Mouse (Mus musculus) MEL (cell line): ENCODE measurements at regions not wholly inside any gene's neighbourhood (a gene's known extent, or its start where the extent isn't known, plus 50 kb on each side); places are given as distances from the start of the nearest gene placed in this dataset.

Experiments used
- DNase-seq: peaks from one replicate; pipeline ENCODE4 v3.0.0; 2011; ENCODE audit warnings: low read depth, low spot score
- H3K27ac ChIP-seq: 2 replicates; pipeline ENCODE4 v1.5.1; 2012; ENCODE audit warnings: low read depth, mild to moderate bottlenecking, control low read depth, low read length, moderate library complexity; ENCODE audit not compliant: control insufficient read depth
- H3K27me3 ChIP-seq, 2 experiments: fragments of 150-350 bp in 1 of 2; sonication (generic) in 1 of 2; 2 replicates each; pipeline ENCODE4 v1.6.1; 2012; ENCODE audit warnings: low read length in 2 of 2, mild to moderate bottlenecking in 2 of 2, improper control_type of control experiment in 1 of 2, moderate library complexity in 1 of 2; ENCODE audit not compliant: insufficient read depth in 2 of 2, control insufficient read depth in 1 of 2
- H3K36me3 ChIP-seq, 2 experiments: 2 replicates each; pipeline ENCODE4 v1.6.1; 2012 to 2014; ENCODE audit warnings: low read length in 2 of 2, improper control_type of control experiment in 1 of 2, inconsistent platforms in 1 of 2, mild to moderate bottlenecking in 1 of 2; ENCODE audit not compliant: insufficient read depth in 2 of 2, control insufficient read depth in 1 of 2
- H3K4me1 ChIP-seq, 2 experiments: fragments of 150-350 bp in 1 of 2; sonication (generic) in 1 of 2; 2 replicates each; pipeline ENCODE4 v1.6.1; 2012; ENCODE audit warnings: low read length in 2 of 2, improper control_type of control experiment in 1 of 2, mild to moderate bottlenecking in 1 of 2; ENCODE audit not compliant: insufficient read depth in 2 of 2, control insufficient read depth in 1 of 2
- H3K4me3 ChIP-seq, 2 experiments: fragments of 150-350 bp in 1 of 2; sonication (generic) in 1 of 2; 2 replicates each; pipeline ENCODE4 v1.5.1; 2012; ENCODE audit warnings: low read depth in 2 of 2, low read length in 2 of 2, mild to moderate bottlenecking in 2 of 2, moderate library complexity in 2 of 2, control low read depth in 1 of 2, improper control_type of control experiment in 1 of 2; ENCODE audit not compliant: control insufficient read depth in 1 of 2, insufficient read depth in 1 of 2
- H3K79me2 ChIP-seq: 2 replicates; pipeline ENCODE4 v1.6.1; 2012; ENCODE audit warnings: mild to moderate bottlenecking, low read length, moderate library complexity; ENCODE audit not compliant: control insufficient read depth, poor library complexity, insufficient read depth
- H3K9ac ChIP-seq: 2 replicates; pipeline ENCODE4 v1.6.1; 2012; ENCODE audit warnings: low read depth, mild to moderate bottlenecking, control low read depth, low read length, moderate library complexity; ENCODE audit not compliant: control insufficient read depth, poor library complexity, severe bottlenecking
- H3K9me3 ChIP-seq: fragments of 150-350 bp; sonication (generic); replicated peaks from 2 replicates; pipeline ENCODE4 v1.6.1; 2012; ENCODE audit warnings: mild to moderate bottlenecking, low read length, improper control_type of control experiment, moderate library complexity; ENCODE audit not compliant: insufficient read depth
- BHLHE40 ChIP-seq: IDR thresholded peaks from 2 replicates; pipeline ENCODE4 v1.6.1; 2012; ENCODE audit warnings: low read depth, mild to moderate bottlenecking, inconsistent platforms, low read length, improper control_type of control experiment, borderline replicate concordance
- CHD1 ChIP-seq: IDR thresholded peaks from 2 replicates; pipeline ENCODE4 v1.6.1; 2012; ENCODE audit warnings: low read depth, mild to moderate bottlenecking, inconsistent platforms, low read length, improper control_type of control experiment
- CTCF ChIP-seq, 3 experiments: IDR thresholded peaks in 2 of 3; conservative IDR thresholded peaks in 1 of 3; 2 replicates each; pipeline ENCODE4 v1.5.1; 2011 to 2012; ENCODE audit warnings: low read length in 3 of 3, low read depth in 2 of 3, mild to moderate bottlenecking in 2 of 3, improper control_type of control experiment in 1 of 3, inconsistent platforms in 1 of 3, mixed read lengths in 1 of 3, moderate library complexity in 1 of 3; ENCODE audit not compliant: control insufficient read depth in 1 of 3, insufficient read depth in 1 of 3, poor library complexity in 1 of 3, severe bottlenecking in 1 of 3
- GABPA ChIP-seq: IDR thresholded peaks from 2 replicates; pipeline ENCODE4 v1.6.1; 2012; ENCODE audit warnings: low read depth, mild to moderate bottlenecking, inconsistent platforms, low read length, improper control_type of control experiment, moderate library complexity
- GATA1 ChIP-seq: IDR thresholded peaks from 2 replicates; pipeline ENCODE4 v1.6.1; 2011; ENCODE audit warnings: low read depth, low read length, improper control_type of control experiment
- MAFK ChIP-seq: IDR thresholded peaks from 2 replicates; pipeline ENCODE4 v1.6.1; 2011; ENCODE audit warnings: low read depth, mild to moderate bottlenecking, low read length, improper control_type of control experiment, borderline replicate concordance
- MAZ ChIP-seq: IDR thresholded peaks from 2 replicates; pipeline ENCODE4 v1.6.1; 2012; ENCODE audit warnings: low read depth, mild to moderate bottlenecking, inconsistent platforms, low read length, improper control_type of control experiment
- NELFE ChIP-seq: IDR thresholded peaks from 2 replicates; pipeline ENCODE4 v1.6.1; 2011; ENCODE audit warnings: low read depth, low read length, improper control_type of control experiment
- NRF1 ChIP-seq: IDR thresholded peaks from 2 replicates; pipeline ENCODE4 v1.6.1; 2014; ENCODE audit warnings: low read depth, mild to moderate bottlenecking, inconsistent platforms, low read length, improper control_type of control experiment, moderate library complexity; ENCODE audit not compliant: poor library complexity, insufficient read depth, severe bottlenecking
- POLR2AphosphoS2 ChIP-seq: IDR thresholded peaks from 2 replicates; pipeline ENCODE4 v1.6.1; 2011; ENCODE audit warnings: low read length, improper control_type of control experiment
- POLR2AphosphoS5 ChIP-seq: IDR thresholded peaks from 2 replicates; pipeline ENCODE4 v1.6.1; 2012; ENCODE audit warnings: low read depth, borderline replicate concordance, mild to moderate bottlenecking, inconsistent platforms, low read length, moderate library complexity, mixed read lengths
- RAD21 ChIP-seq: IDR thresholded peaks from 2 replicates; pipeline ENCODE4 v1.6.1; 2011; ENCODE audit warnings: mild to moderate bottlenecking, low read depth, low read length, improper control_type of control experiment
- TAL1 ChIP-seq: IDR thresholded peaks from 2 replicates; pipeline ENCODE4 v1.6.1; 2012; ENCODE audit warnings: mild to moderate bottlenecking, inconsistent platforms, low read length, moderate library complexity, mixed read lengths
- UBTF ChIP-seq: IDR thresholded peaks from 2 replicates; pipeline ENCODE4 v1.6.1; 2012; ENCODE audit warnings: low read depth, mild to moderate bottlenecking, inconsistent platforms, low read length, improper control_type of control experiment, moderate library complexity, borderline replicate concordance; ENCODE audit not compliant: insufficient read depth
- ZKSCAN1 ChIP-seq: IDR thresholded peaks from 2 replicates; pipeline ENCODE4 v1.6.1; 2012; ENCODE audit warnings: low read depth, mild to moderate bottlenecking, inconsistent platforms, low read length, improper control_type of control experiment, moderate library complexity

DNA sequence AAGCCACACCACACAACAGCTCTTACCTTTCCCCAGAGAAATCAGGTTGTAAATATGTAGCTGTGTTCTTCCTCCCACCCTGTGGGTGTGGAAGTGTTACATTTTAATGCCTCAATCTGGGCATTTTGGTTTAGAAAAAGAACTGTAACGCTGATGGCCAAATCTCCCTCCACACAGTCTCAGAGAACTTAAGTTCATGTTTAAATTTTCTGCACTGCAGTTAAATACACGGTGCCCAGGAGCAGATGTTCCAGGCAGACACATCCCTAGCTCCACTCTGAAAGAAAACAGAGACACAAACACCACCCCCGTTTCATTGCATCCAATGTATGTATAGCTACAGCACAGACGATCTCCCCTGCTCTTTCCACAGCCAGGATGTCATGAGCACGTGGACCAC lies 206.1 kb downstream of the Tle3 start:
- Histone ChIP-seq H3K79me2 (no peaks in the 10 kb centered on the region), H3K4me1 (no peaks in the 10 kb centered on the region), H3K27ac (no peak overlapping the region), H3K9ac (no peak overlapping the region), H3K36me3 (no peaks in the 10 kb centered on the region), H3K27me3 (peaks cover 0 to 2% of the 10 kb centered on the region in 2 experiments; a peak in 1 of 4 replicates), H3K4me3 (no peak overlapping the region), H3K9me3 (no peaks in the 10 kb centered on the region)
- TF ChIP-seq MAZ (no peak), MAFK (no peak), TAL1 (no peak), ZKSCAN1 (no peak), POLR2AphosphoS5 (no peak), BHLHE40 (no peak)
- DNase-seq, result no peak

DNA sequence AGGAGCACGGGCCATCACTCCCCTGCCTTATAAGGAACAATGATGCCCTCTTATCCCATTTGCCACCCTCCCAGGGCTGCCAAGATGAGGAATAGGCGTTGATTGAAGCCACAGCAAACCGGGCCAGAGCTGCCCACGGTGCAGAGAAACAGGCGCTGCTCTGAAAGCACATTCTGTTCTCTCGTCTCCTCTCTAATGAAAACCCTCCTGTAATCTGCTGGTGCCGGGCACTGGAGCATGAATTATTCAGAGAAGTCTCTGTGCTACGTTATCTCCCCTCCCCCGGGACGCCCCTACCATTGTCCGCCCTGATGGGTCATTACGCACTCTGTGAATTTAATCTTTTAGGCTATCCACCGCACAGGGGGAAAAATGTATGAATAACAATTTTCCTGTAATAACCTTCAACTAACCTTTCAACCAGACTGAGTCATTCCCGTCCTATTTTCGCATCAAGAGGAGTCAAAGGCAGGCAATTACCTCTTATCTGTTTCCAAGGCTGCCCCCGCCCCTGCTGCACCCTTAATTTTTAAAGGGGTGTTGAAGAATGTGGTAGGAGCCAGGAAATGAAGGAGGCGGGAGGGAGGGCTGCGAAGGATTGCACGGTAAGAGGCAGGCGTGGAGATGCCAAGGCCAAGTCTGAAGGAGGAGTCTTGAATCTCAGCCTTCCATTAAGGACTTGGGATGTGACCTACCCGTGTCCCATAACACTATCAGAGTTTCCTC lies 201.6 kb downstream of the Tle3 start:
- H3K4me3 ChIP-seq, result no peak overlapping the region
- no peaks in the 10 kb centered on the region; a peak in 1 of 4 replicates for H3K36me3 ChIP-seq
- DNase-seq, result no peak
- no peak overlapping the region for H3K9ac ChIP-seq
- H3K79me2 ChIP-seq, result no peaks in the 10 kb centered on the region
- TF ChIP-seq ZKSCAN1 (no peak), POLR2AphosphoS5 (no peak), NELFE (no peak), UBTF (no peak), TAL1 (no peak), GABPA (no peak)
- no peak overlapping the region for H3K27ac ChIP-seq
- H3K4me1 ChIP-seq, result 0 out of 4 replicates have a peak, but pooled peaks cover 0 to 4% of the 10 kb centered on the region in 2 experiments
- H3K9me3 ChIP-seq, result no peaks in the 10 kb centered on the region
- no peaks in the 10 kb centered on the region for H3K27me3 ChIP-seq

DNA sequence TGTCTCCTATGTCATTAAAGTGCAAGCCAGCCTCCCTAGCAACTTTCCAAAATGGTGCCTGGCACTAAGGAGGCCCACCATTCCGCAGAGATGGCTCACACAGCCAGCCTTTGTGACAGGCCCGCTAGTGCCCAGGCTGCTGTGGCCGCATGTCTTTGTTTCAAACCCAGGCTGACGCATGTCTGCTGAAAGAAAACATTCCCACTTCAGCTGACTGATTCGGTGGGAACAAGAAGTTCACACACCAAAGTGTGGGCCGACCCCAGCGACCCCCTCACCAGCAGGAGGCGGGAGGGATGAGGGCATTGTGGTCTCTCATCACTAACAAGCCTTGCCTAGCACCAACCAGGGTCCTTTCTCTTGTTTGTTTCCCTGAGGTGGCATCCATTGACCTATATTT lies 190.9 kb downstream of the Tle3 start:
- no peak for DNase-seq
- Histone ChIP-seq H3K9ac (no peak overlapping the region), H3K27ac (no peak overlapping the region), H3K27me3 (no peaks in the 10 kb centered on the region; a peak in 2 of 4 replicates), H3K79me2 (no peaks in the 10 kb centered on the region), H3K4me1 (no peaks in the 10 kb centered on the region), H3K4me3 (no peak overlapping the region), H3K36me3 (no peaks in the 10 kb centered on the region), H3K9me3 (no peaks in the 10 kb centered on the region)
- TF ChIP-seq CTCF (IDR thresholded peaks at IDR 0.05 in 2 of 3, conservative IDR thresholded peaks at IDR 0.05 in 1 of 3; ENCODE audit: control insufficient read depth in 1 of 3, insufficient read depth in 1 of 3, low read depth in 2 of 3, low read length in 3 of 3, poor library complexity in 1 of 3, severe bottlenecking in 1 of 3) (no peak), GATA1 (no peak), CHD1 (no peak), NRF1 (no peak), ZKSCAN1 (no peak), POLR2AphosphoS2 (no peak), RAD21 (no peak), TAL1 (no peak)
